Mouse (Mus musculus) CH12.LX (cell line): ENCODE results near the gene Arl5a. TPM values are rescaled to one million over a fixed set of nuclear protein-coding genes. Genes with fewer than 3 reads are reported as not detected.

Source experiments
- DNase-seq: peaks from one replicate; pipeline ENCODE4 v3.0.0-alpha.2; 2013; ENCODE audit errors: extremely low read depth
- H3K27ac ChIP-seq: 2 replicates; pipeline ENCODE4 v1.5.1; 2012; ENCODE audit warnings: low read depth, mild to moderate bottlenecking, control low read depth, moderate library complexity; ENCODE audit not compliant: insufficient read depth
- H3K27me3 ChIP-seq: replicated peaks from 2 replicates; pipeline ENCODE3; 2012; ENCODE audit warnings: inconsistent platforms
- H3K36me3 ChIP-seq, 2 experiments: replicated peaks in 1 of 2; 2 replicates each; pipeline versions ENCODE3 to v1.6.1; 2012; ENCODE audit warnings: inconsistent platforms in 1 of 2, low read length in 1 of 2, mild to moderate bottlenecking in 1 of 2, mixed read lengths in 1 of 2, moderate library complexity in 1 of 2; ENCODE audit not compliant: control insufficient read depth in 1 of 2, insufficient read depth in 1 of 2
- H3K4me1 ChIP-seq, 2 experiments: 2 replicates each; pipeline ENCODE4 v1.6.1; 2012; ENCODE audit warnings: inconsistent platforms in 1 of 2, moderate library complexity in 1 of 2; ENCODE audit not compliant: insufficient read depth in 2 of 2, control insufficient read depth in 1 of 2
- H3K4me2 ChIP-seq: 2 replicates; pipeline ENCODE4 v1.6.1; 2012; ENCODE audit warnings: low read depth, mild to moderate bottlenecking, control low read depth; ENCODE audit not compliant: poor library complexity, insufficient read depth, severe bottlenecking
- H3K4me3 ChIP-seq, 3 experiments: fragments of 150-350 bp in 1 of 3; sonication (generic) in 1 of 3; replicated peaks in 1 of 3; 2 replicates each; pipeline versions ENCODE3 to v1.5.1; 2011 to 2012; ENCODE audit warnings: low read depth in 2 of 3, low read length in 2 of 3, mild to moderate bottlenecking in 2 of 3, moderate library complexity in 2 of 3, control low read depth in 1 of 3, improper control_type of control experiment in 1 of 3, inconsistent platforms in 1 of 3, mixed read lengths in 1 of 3; ENCODE audit not compliant: poor library complexity in 1 of 3
- H3K79me2 ChIP-seq: replicated peaks from 2 replicates; pipeline ENCODE4 v1.6.1; 2012; ENCODE audit warnings: mild to moderate bottlenecking, moderate library complexity; ENCODE audit not compliant: control insufficient read depth, poor library complexity, insufficient read depth, severe bottlenecking; ENCODE audit errors: extremely low read depth
- H3K9ac ChIP-seq: 2 replicates; pipeline ENCODE4 v1.6.1; 2012; ENCODE audit warnings: low read depth, mild to moderate bottlenecking, control low read depth, moderate library complexity; ENCODE audit not compliant: insufficient read depth
- H3K9me3 ChIP-seq: replicated peaks from 2 replicates; pipeline ENCODE3; 2012; ENCODE audit warnings: low read length, inconsistent platforms, mixed read lengths
- BHLHE40 ChIP-seq: IDR thresholded peaks from 2 replicates; pipeline ENCODE4 v1.6.1; 2011; ENCODE audit warnings: mild to moderate bottlenecking, low read depth, low read length, improper control_type of control experiment
- CHD2 ChIP-seq: IDR thresholded peaks from 2 replicates; pipeline ENCODE4 v1.6.1; 2011; ENCODE audit warnings: low read length, improper control_type of control experiment
- CTCF ChIP-seq, 2 experiments: IDR thresholded peaks in 1 of 2; conservative IDR thresholded peaks in 1 of 2; 2 replicates each; pipeline ENCODE4 v1.5.1; 2011 to 2012; ENCODE audit warnings: low read depth in 2 of 2, low read length in 2 of 2, improper control_type of control experiment in 1 of 2, inconsistent platforms in 1 of 2, mild to moderate bottlenecking in 1 of 2, moderate library complexity in 1 of 2
- E2F4 ChIP-seq: IDR thresholded peaks from 2 replicates; pipeline ENCODE4 v1.6.1; 2011; ENCODE audit warnings: low read depth, low read length, improper control_type of control experiment; ENCODE audit not compliant: insufficient replicate concordance
- ELF1 ChIP-seq: IDR thresholded peaks from 2 replicates; pipeline ENCODE4 v1.6.1; 2014; ENCODE audit warnings: low read depth, mild to moderate bottlenecking, inconsistent platforms, low read length, improper control_type of control experiment
- EP300 ChIP-seq: IDR thresholded peaks from 2 replicates; pipeline ENCODE4 v1.6.1; 2011; ENCODE audit warnings: low read length, improper control_type of control experiment
- ETS1 ChIP-seq: conservative IDR thresholded peaks from 2 replicates; pipeline ENCODE4 v1.6.1; 2012; ENCODE audit warnings: low read depth, mild to moderate bottlenecking, inconsistent platforms, low read length, improper control_type of control experiment, moderate library complexity
- HCFC1 ChIP-seq: IDR thresholded peaks from 2 replicates; pipeline ENCODE4 v1.6.1; 2012; ENCODE audit warnings: low read depth, mild to moderate bottlenecking, inconsistent platforms, low read length, improper control_type of control experiment
- IRF4 ChIP-seq: IDR thresholded peaks from 2 replicates; pipeline ENCODE4 v1.6.1; 2014; ENCODE audit warnings: low read depth, mild to moderate bottlenecking, inconsistent platforms, low read length, improper control_type of control experiment
- JUND ChIP-seq: conservative IDR thresholded peaks from 2 replicates; pipeline ENCODE4 v1.6.1; 2011; ENCODE audit warnings: low read depth, low read length, improper control_type of control experiment
- MAFK ChIP-seq: IDR thresholded peaks from 2 replicates; pipeline ENCODE4 v1.6.1; 2011; ENCODE audit warnings: low read length, improper control_type of control experiment; ENCODE audit not compliant: insufficient replicate concordance
- MAX ChIP-seq: IDR thresholded peaks from 2 replicates; pipeline ENCODE4 v1.6.1; 2011; ENCODE audit warnings: low read length, improper control_type of control experiment
- MEF2A ChIP-seq: IDR thresholded peaks from 2 replicates; pipeline ENCODE4 v1.6.1; 2014; ENCODE audit warnings: low read depth, mild to moderate bottlenecking, inconsistent platforms, low read length, improper control_type of control experiment, borderline replicate concordance
- MXI1 ChIP-seq: IDR thresholded peaks from 2 replicates; pipeline ENCODE4 v1.6.1; 2011; ENCODE audit warnings: mild to moderate bottlenecking, low read depth, low read length, improper control_type of control experiment
- MYC ChIP-seq: IDR thresholded peaks from 2 replicates; pipeline ENCODE4 v1.6.1; 2011; ENCODE audit warnings: low read depth, mild to moderate bottlenecking, improper control_type of control experiment, low read length
- NELFE ChIP-seq: IDR thresholded peaks from 2 replicates; pipeline ENCODE4 v1.6.1; 2011; ENCODE audit warnings: low read depth, low read length, improper control_type of control experiment
- PAX5 ChIP-seq: IDR thresholded peaks from 2 replicates; pipeline ENCODE4 v1.6.1; 2012; ENCODE audit warnings: low read length, inconsistent platforms, mixed read lengths
- POLR2A ChIP-seq: IDR thresholded peaks from 2 replicates; pipeline ENCODE4 v1.6.1; 2011; ENCODE audit warnings: low read depth, mild to moderate bottlenecking, improper control_type of control experiment, low read length
- SIN3A ChIP-seq: IDR thresholded peaks from 2 replicates; pipeline ENCODE4 v1.6.1; 2012; ENCODE audit warnings: low read length, improper control_type of control experiment, inconsistent platforms
- SMC3 ChIP-seq: IDR thresholded peaks from 2 replicates; pipeline ENCODE4 v1.6.1; 2011; ENCODE audit warnings: low read depth, low read length, improper control_type of control experiment
- TBP ChIP-seq: conservative IDR thresholded peaks from 2 replicates; pipeline ENCODE4 v1.6.1; 2011; ENCODE audit warnings: low read depth, low read length, improper control_type of control experiment
- USF1 ChIP-seq: IDR thresholded peaks from 2 replicates; pipeline ENCODE4 v1.6.1; 2014; ENCODE audit warnings: low read depth, mild to moderate bottlenecking, inconsistent platforms, low read length, improper control_type of control experiment
- ZKSCAN1 ChIP-seq: IDR thresholded peaks from 2 replicates; pipeline ENCODE4 v1.6.1; 2012; ENCODE audit warnings: low read depth, inconsistent platforms, low read length, improper control_type of control experiment, borderline replicate concordance
- dilution Hi-C: fragments of 300-500 bp; cut with MboI; formaldehyde crosslinking; loops from 2 replicates; pipeline ENCODE4 v1.14.3; 2020; ENCODE audit warnings: low sequenced_read_pairs; ENCODE audit not compliant: extremely low pct_unique_long_range_greater_than_20kb, extremely low pct_ligation_motif_present
- in situ Hi-C: fragments of 300-500 bp; cut with MboI; formaldehyde crosslinking; loops from 3 replicates; pipeline ENCODE4 v1.14.3; 2019; ENCODE audit warnings: low sequenced_read_pairs, low pct_ligation_motif_present, low pct_unique_long_range_greater_than_20kb, mixed read lengths
- polyA plus RNA-seq: library from polyadenylated mRNA; unstranded; fragments of >175 nt; gene quantifications from 2 replicates; pipeline ENCODE4 v1.2.1, GENCODE M21; 2012; ENCODE audit warnings: low read depth; ENCODE audit not compliant: insufficient read length
- total RNA-seq, 2 experiments: library from RNA; depleted of rRNA; stranded (reverse); fragments of 300-350 nt in 1 of 2; fragments of >200 nt in 1 of 2; gene quantifications; 2 replicates each; pipeline ENCODE4 v1.2.3; 2012 to 2014

The Arl5a gene
- total and polyA plus RNA-seq, 3 experiments = 16.3 to 65.2 (median 36.0) TPM

DNA sequence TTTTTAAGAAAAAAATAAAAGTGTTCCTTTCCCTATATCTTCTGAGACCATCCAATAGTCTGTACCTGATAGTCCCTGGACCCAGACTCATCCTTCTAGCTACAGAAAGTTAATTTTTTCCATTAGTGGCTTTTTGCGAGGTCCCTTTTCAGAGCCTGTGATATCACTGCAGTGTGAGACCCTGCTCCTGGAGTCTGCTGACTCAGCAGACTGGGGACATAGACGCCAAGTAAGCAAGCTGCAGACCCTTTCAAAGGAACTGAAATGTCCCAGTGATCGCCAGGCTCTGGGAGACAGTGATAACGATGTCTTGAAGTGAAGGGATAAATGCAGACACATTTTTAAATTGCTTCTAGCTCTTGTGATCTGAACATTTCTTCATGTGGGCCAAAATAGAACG, 21.9 kb upstream of the Arl5a start:
- peaks cover 7 to 16% of the 10 kb centered on the region in 2 experiments for H3K4me1 ChIP-seq
- H3K4me2 ChIP-seq = no peak overlapping the region
- dilution Hi-C loops (no loop called here), in situ Hi-C loops (no loop called here)
- no peak overlapping the region for H3K9ac ChIP-seq
- H3K27me3 ChIP-seq = no peaks in the 10 kb centered on the region
- no peaks in the 10 kb centered on the region for H3K79me2 ChIP-seq
- H3K4me3 ChIP-seq = no peak overlapping the region
- TF ChIP-seq MXI1 (no peak), MAX (no peak), MAFK (peak; percentile 85)
- no peak for DNase-seq
- H3K9me3 ChIP-seq = no peaks in the 10 kb centered on the region
- H3K27ac ChIP-seq = no peak overlapping the region
- no peaks in the 10 kb centered on the region for H3K36me3 ChIP-seq

GRCm38 (mm10) chr2:52442125-52442524, 17.4 kb upstream of the Arl5a start:
- Histone ChIP-seq H3K4me2 (no peak overlapping the region), H3K9me3 (no peaks in the 10 kb centered on the region), H3K36me3 (no peaks in the 10 kb centered on the region), H3K9ac (no peak overlapping the region), H3K79me2 (no peaks in the 10 kb centered on the region), H3K4me3 (no peak overlapping the region), H3K27me3 (no peaks in the 10 kb centered on the region), H3K27ac (no peak overlapping the region), H3K4me1 (peaks cover 3 to 21% of the 10 kb centered on the region in 2 experiments)
- no peak for DNase-seq
- TF ChIP-seq SIN3A (no peak), POLR2A (no peak), NELFE (no peak), TBP (no peak), CTCF (conservative IDR thresholded peaks at IDR 0.05 in 1 of 2, IDR thresholded peaks at IDR 0.05 in 1 of 2; ENCODE audit: low read depth in 2 of 2, low read length in 2 of 2) (no peak), JUND (no peak), ELF1 (no peak), CHD2 (no peak), PAX5 (no peak), MEF2A (no peak), HCFC1 (no peak)
- dilution Hi-C loops = no loop called here
- in situ Hi-C loops = no loop called here

DNA sequence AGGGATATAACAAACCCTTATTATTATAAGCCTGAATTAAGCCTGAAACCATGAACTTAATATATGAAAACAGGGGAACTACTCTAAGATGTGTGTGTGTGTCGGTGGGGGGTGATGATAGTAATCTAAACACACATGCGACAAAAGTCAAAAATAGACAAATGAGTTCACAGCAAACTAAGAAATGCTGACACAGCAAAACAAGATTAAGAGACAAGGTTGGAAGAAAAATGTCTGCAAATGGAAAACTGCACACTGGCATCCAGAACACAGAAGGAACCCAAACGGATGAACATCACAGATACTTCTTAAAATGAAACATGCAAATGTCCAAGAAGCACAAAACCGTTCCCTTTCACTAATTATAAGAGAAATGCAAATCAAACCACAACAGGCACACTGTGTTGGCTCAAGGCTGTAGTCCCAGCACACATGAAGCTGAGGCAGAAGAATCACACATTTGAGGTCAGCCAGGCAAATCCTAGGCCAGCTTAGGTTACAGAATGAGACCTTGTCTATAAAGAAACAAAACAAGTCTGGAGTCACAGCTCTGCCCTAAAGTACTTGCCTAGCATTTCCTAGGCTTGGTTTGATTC, 15.8 kb upstream of the Arl5a start:
- dilution Hi-C loops = no loop called here
- in situ Hi-C loops = no loop called here
- Histone ChIP-seq H3K4me3 (no peak overlapping the region), H3K9me3 (no peaks in the 10 kb centered on the region)
- TF ChIP-seq MAFK (peak; percentile 100), ETS1 (peak; percentile 67), E2F4 (0 out of 2 replicates have a peak, but pooled peaks have one; percentile 18), MEF2A (peak; percentile 39; the same call in 1 of the 2 replicates), HCFC1 (no peak), SMC3 (0 out of 2 replicates have a peak, but pooled peaks have one; percentile 5), EP300 (peak; percentile 38), MAX (peak; percentile 61; the same call in 1 of the 2 replicates), ELF1 (no peak), IRF4 (peak; percentile 75), BHLHE40 (peak; percentile 86), ZKSCAN1 (no peak), MYC (peak; percentile 46; the same call in 1 of the 2 replicates), USF1 (no peak)
- TF ChIP-seq, all 38 proteins: peak for 10
- Histone ChIP-seq H3K4me1 (peaks cover 3 to 21% of the 10 kb centered on the region in 2 experiments), H3K79me2 (no peaks in the 10 kb centered on the region), H3K4me2 (peak overlapping the region; percentile 36; the same call in 1 of the 2 replicates), H3K36me3 (no peaks in the 10 kb centered on the region), H3K27me3 (no peaks in the 10 kb centered on the region), H3K27ac (no peak overlapping the region), H3K9ac (no peak overlapping the region)
- peak; percentile 83 for DNase-seq
